Mouse (Mus musculus): ENCODE data around the gene Atp7a.

DNA sequence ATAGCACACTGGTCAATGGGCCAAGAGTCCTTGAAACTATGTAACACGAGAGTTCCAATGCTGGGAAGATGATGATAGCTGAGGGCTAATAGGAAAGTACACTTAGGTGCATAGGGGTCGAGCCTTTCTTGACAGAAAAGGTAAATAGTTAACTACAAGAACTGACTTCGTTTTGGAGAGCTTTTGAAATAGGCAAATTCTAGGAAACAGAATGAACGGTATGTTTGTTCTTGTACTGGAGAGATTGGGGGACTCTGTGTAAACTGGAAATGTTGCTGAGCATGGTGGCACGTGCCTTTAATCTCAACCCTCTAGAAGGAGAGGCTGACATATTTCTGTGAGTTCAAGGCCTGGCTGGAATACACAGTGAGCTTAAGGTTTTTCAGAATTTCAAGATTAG lies 137.5 kb downstream of the Atp7a start:
- TF ChIP-seq CTCF (IDR thresholded peaks at IDR 0.05; ENCODE audit: borderline replicate concordance, insufficient read depth, low read length), result no peak
- no peak for TF ChIP-seq POLR2A (IDR thresholded peaks at IDR 0.05; ENCODE audit: low read depth, low read length)

Data from embryonic fibroblast, embryonic 13.5 days (primary cell).